Mouse (Mus musculus) embryonic fibroblast, embryonic 13.5 days (primary cell): ENCODE data around the gene Olfr651. TPM values are rescaled to one million over a fixed set of nuclear protein-coding genes. Genes with fewer than 3 reads are reported as not detected.

ENCODE experiments used
- H3K27ac ChIP-seq: 2 replicates; pipeline ENCODE4 v1.5.1; 2012; ENCODE audit warnings: low read length, control low read depth, inconsistent platforms; ENCODE audit not compliant: insufficient read depth
- H3K4me1 ChIP-seq: 2 replicates; pipeline ENCODE4 v1.6.1; 2011; ENCODE audit warnings: low read length; ENCODE audit not compliant: control insufficient read depth, insufficient read depth
- H3K4me3 ChIP-seq: 2 replicates; pipeline ENCODE4 v1.5.1; 2011; ENCODE audit warnings: mild to moderate bottlenecking, control low read depth, low read length; ENCODE audit not compliant: insufficient read depth
- CTCF ChIP-seq: IDR thresholded peaks from 2 replicates; pipeline ENCODE4 v1.5.1; 2011; ENCODE audit warnings: mild to moderate bottlenecking, control low read depth, low read length, moderate library complexity, borderline replicate concordance; ENCODE audit not compliant: insufficient read depth
- POLR2A ChIP-seq: IDR thresholded peaks from 2 replicates; pipeline ENCODE4 v1.6.1; 2011; ENCODE audit warnings: low read depth, mild to moderate bottlenecking, control low read depth, low read length, moderate library complexity
- polyA plus RNA-seq: library from polyadenylated mRNA; stranded (reverse); fragments of >200 nt; gene quantifications from 2 replicates; pipeline ENCODE4 v1.2.4, GENCODE M21; 2011; ENCODE audit warnings: low read depth; ENCODE audit not compliant: missing spikeins, insufficient read length

Olfr651 gene
- polyA plus RNA-seq, 1 experiment, result not detected

DNA sequence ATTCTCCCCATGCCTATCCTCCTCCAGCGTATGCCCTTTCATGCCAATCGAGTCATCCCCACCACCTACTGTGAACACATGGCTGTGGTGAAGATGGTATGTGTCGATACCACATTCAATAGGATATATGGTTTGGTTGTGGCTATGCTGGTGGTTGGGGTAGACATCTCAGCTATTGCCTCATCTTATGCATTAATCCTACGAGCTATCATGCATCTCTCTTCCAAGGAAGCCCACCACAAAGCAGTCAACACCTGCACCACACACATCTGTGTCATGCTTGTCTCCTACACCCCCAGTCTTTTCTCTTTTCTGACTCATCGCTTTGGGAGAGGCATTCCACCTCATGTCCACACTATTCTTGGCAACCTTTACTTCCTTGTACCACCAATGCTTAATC, 38.3 kb downstream of the Olfr651 start:
- no peak overlapping the region for H3K27ac ChIP-seq
- no peaks in the 10 kb centered on the region for H3K4me1 ChIP-seq
- TF ChIP-seq CTCF (no peak), POLR2A (no peak)
- H3K4me3 ChIP-seq, result no peak overlapping the region

DNA sequence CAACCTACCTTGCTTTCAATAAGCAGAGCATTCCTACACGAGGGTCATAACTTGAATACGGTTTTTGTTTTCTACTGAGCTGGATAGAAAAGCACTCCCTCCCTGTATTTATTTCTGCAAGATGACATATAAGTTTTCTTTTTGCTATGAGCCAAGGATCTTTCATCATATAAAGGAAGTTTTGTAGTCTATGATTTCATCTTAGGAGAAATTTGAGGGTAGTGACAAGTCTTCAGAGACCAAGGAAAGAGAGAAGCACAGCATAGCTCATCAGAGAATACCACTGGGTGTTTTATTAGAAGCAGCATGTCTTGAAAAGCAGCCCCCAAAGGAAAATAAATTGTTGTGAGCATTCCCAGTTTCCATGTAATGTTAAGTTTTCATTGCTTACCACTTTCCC, 51.7 kb downstream of the Olfr651 start, which contains the start of gene Olfr655:
Gene Olfr655, minus strand, starts transcription at position 101 of the 400 bp plus-strand sequence.
- no peak for TF ChIP-seq CTCF
- TF ChIP-seq POLR2A, result no peak
- Histone ChIP-seq H3K27ac (no peak within 1 kb of the TSS), H3K4me1 (no peaks in the 10 kb centered on the region), H3K4me3 (no peak within 1 kb of the TSS)

GRCm38 (mm10) chr7:104603173-104603572, 53.2 kb downstream of the Olfr651 start:
- Histone ChIP-seq H3K4me3 (no peak overlapping the region), H3K27ac (no peak overlapping the region), H3K4me1 (no peaks in the 10 kb centered on the region)
- TF ChIP-seq CTCF (peak; percentile 74; the same call in 1 of the 2 replicates), POLR2A (no peak)

Other genes starting within 250 kb of the Olfr651 start
- 21.7 and 23.2 TPM in 2 replicates for gene Trim12a, start 234.7 kb upstream of the Olfr651 start, polyA plus RNA-seq
- gene Trim34b, start 220.7 kb upstream of the Olfr651 start, polyA plus RNA-seq, result not detected in 2 replicates
- 16.1 and 17.2 TPM in 2 replicates for gene Trim12c, start 196.8 kb upstream of the Olfr651 start, polyA plus RNA-seq
- not detected in 2 replicates for gene Trim30b, start 180.2 kb upstream of the Olfr651 start, polyA plus RNA-seq
- gene Trim30c, start 149.3 kb upstream of the Olfr651 start, polyA plus RNA-seq, result not detected in 2 replicates
- gene Trim30a, start 84.9 kb upstream of the Olfr651 start, polyA plus RNA-seq, result 7.6 and 10.4 TPM in 2 replicates
- 7.3 and 8.6 TPM in 2 replicates for gene Trim30d, start 42.3 kb upstream of the Olfr651 start, polyA plus RNA-seq
- gene Olfr652, start 10.8 kb downstream of the Olfr651 start, polyA plus RNA-seq, result not detected in 2 replicates
- not detected in 2 replicates for gene Olfr653, start 27.2 kb downstream of the Olfr651 start, polyA plus RNA-seq
- gene Olfr654, start 36.9 kb downstream of the Olfr651 start, polyA plus RNA-seq, result not detected in 2 replicates
- gene Olfr655, start 51.6 kb downstream of the Olfr651 start, polyA plus RNA-seq, result not detected in 2 replicates
- gene Olfr656, start 63.8 kb downstream of the Olfr651 start, polyA plus RNA-seq, result not detected in 2 replicates
- not detected in 2 replicates for gene Olfr657, start 74.7 kb downstream of the Olfr651 start, polyA plus RNA-seq
- not detected in 2 replicates for gene Olfr658, start 97.2 kb downstream of the Olfr651 start, polyA plus RNA-seq
- not detected in 2 replicates for gene Olfr659, start 116.6 kb downstream of the Olfr651 start, polyA plus RNA-seq
- not detected in 2 replicates for gene Olfr661, start 136.4 kb downstream of the Olfr651 start, polyA plus RNA-seq
- not detected in 2 replicates for gene Usp17le, start 227.3 kb downstream of the Olfr651 start, polyA plus RNA-seq